Mouse (Mus musculus): ENCODE measurements around the gene Immt. TPM values are rescaled to one million over a fixed set of nuclear protein-coding genes. Genes with fewer than 3 reads are reported as not detected.
A peak's percentile ranks its signal among the peaks of the same experiment; 100 is the strongest.

Immt gene
- polyA plus RNA-seq, 1 experiment from 2014 or later, result 192 TPM

DNA sequence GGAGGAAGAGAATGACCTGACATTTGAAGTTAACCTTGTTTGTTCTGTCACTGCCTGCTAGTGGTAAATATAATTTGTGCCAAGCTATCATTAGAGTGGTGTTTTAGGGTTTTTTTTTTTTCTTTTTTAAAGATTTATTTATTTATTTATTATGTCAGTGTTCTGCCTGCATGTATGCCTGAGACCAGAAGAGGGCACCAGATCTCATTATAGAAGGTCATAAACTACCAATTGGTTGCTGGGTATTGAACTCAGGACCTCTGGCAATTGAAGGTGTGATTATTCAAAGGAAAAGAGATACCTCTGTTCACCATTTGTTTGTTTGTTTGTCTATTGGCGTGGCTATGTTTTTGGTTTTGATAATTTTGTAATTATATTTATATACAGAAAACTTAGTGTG is 37.7 kb downstream of the Immt start:
- no peak overlapping the region for H3K4me3 ChIP-seq (ENCODE audit: low read depth, low read length)
- WGBS, result 88% methylated on average over 1 of the region's 1 CpGs
- ATAC-seq (replicated peaks; ENCODE audit: insufficient number of reproducible peaks, low FRiP score, low TSS enrichment, low read depth) (no peak), DNase-seq (ENCODE audit: low spot score) (peak; percentile 17)
- H3K9ac ChIP-seq (replicated peaks; ENCODE audit: low read length), result no peak overlapping the region
- H3K9me3 ChIP-seq (replicated peaks; ENCODE audit: control insufficient read depth, low read length), result no peaks in the 10 kb centered on the region
- no peaks in the 10 kb centered on the region for H3K4me1 ChIP-seq (ENCODE audit: control insufficient read depth, insufficient read depth, low read length)
- no peak overlapping the region for H3K4me2 ChIP-seq (ENCODE audit: low read depth, low read length)
- no peaks in the 10 kb centered on the region for H3K27me3 ChIP-seq (ENCODE audit: control insufficient read depth, insufficient read depth, low read length)
- H3K36me3 ChIP-seq (replicated peaks; ENCODE audit: control insufficient read depth, insufficient read depth, low read depth, low read length), result peaks cover 4% of the 10 kb centered on the region
- no peak overlapping the region for H3K27ac ChIP-seq (replicated peaks; ENCODE audit: low read depth, low read length)

DNA sequence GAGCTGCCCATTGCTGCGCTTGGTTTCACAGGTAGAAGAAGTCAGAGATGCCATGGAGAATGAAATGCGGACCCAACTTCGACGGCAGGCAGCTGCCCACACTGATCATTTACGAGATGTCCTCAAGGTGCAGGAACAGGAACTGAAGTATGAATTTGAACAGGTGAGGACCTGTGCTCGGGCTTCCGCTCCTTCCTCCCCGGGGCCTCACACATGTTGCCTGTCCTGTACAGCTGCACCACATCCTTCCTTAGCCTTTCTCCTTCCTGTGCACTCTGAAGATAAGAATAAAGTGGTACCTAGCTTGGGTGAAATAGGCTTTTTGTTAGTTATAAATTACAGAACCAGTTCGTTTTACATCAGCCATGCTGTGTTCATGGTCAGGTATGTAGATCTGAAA is 40.3 kb downstream of the Immt start:
- Histone ChIP-seq H3K27me3 (ENCODE audit: control insufficient read depth, insufficient read depth, low read length) (no peaks in the 10 kb centered on the region), H3K4me1 (ENCODE audit: control insufficient read depth, insufficient read depth, low read length) (no peaks in the 10 kb centered on the region), H3K9ac (replicated peaks; ENCODE audit: low read length) (no peak overlapping the region), H3K9me3 (replicated peaks; ENCODE audit: control insufficient read depth, low read length) (no peaks in the 10 kb centered on the region), H3K4me2 (ENCODE audit: low read depth, low read length) (no peak overlapping the region), H3K4me3 (ENCODE audit: low read depth, low read length) (no peak overlapping the region), H3K36me3 (replicated peaks; ENCODE audit: control insufficient read depth, insufficient read depth, low read depth, low read length) (peaks cover 3% of the 10 kb centered on the region), H3K27ac (replicated peaks; ENCODE audit: low read depth, low read length) (no peak overlapping the region)
- DNase-seq (ENCODE audit: low spot score) (no peak), ATAC-seq (replicated peaks; ENCODE audit: insufficient number of reproducible peaks, low FRiP score, low TSS enrichment, low read depth) (no peak)
- 95% methylated on average over 9 of the region's 9 CpGs for WGBS

DNA sequence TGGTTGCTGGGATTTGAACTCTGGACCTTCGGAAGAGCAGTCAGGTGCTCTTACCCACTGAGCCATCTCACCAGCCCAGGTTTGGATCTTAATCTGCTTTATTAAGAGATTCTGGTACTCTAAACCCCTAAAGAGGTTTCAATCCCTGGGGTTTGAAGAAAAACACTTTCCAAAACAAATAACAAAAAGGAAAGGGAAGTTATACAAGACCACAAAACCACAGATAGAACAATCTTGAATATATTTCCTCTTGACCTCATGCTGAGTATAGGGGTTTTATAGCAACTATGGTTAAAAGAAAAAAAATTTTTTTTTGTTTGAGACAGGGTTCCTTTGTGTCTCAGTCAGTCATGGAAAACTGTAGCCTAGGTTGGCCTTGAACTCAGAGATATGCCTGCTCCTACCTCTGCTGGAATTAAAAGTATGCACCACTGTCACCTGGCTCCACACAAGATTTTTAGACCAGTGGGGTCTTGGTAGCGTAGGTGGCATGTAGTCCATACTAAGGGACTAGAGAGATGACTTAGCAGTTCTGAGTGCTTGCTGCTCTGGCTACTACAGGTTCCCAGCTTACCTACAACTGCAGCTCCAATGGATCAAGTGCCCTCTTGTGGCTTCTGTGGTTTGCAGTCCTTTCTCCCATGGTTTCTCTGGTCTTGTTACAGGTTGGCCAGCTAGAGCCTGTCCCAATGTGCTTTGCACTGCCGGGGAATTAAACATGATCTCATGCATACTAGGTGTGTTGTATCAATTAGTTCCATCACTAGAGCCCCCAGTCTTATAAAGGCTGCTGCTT is 47.0 kb downstream of the Immt start:
- DNase-seq (ENCODE audit: low spot score), result no peak
- no peak for ATAC-seq (replicated peaks; ENCODE audit: insufficient number of reproducible peaks, low FRiP score, low TSS enrichment, low read depth)
- Histone ChIP-seq H3K4me2 (ENCODE audit: low read depth, low read length) (no peak overlapping the region), H3K4me1 (ENCODE audit: control insufficient read depth, insufficient read depth, low read length) (no peaks in the 10 kb centered on the region), H3K27me3 (ENCODE audit: control insufficient read depth, insufficient read depth, low read length) (no peaks in the 10 kb centered on the region), H3K9me3 (replicated peaks; ENCODE audit: control insufficient read depth, low read length) (no peaks in the 10 kb centered on the region), H3K9ac (replicated peaks; ENCODE audit: low read length) (no peak overlapping the region), H3K4me3 (ENCODE audit: low read depth, low read length) (no peak overlapping the region), H3K27ac (replicated peaks; ENCODE audit: low read depth, low read length) (no peak overlapping the region), H3K36me3 (replicated peaks; ENCODE audit: control insufficient read depth, insufficient read depth, low read depth, low read length) (peaks cover 16% of the 10 kb centered on the region)
- 88% methylated on average over 3 of the region's 3 CpGs for WGBS

DNA sequence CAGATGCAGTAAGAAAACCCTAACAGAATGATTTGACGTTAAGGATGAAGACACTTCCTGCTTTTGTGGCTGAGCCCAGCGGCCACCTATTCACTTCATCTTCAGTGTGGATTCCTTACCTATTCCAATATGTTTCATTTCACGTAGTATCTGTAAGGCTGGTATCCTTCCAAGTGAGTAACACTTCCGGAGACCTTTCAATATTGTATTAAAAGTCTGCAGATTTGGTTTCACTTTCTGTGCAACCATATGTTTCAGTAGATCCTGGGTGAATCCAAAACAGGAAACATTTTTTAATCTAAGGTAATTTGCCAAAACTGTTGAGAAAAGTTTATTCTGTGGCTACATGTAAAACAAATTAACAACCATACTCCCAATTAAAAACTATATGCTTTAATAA is 62.1 kb downstream of the Immt start:
- H3K4me2 ChIP-seq (ENCODE audit: low read depth, low read length), result no peak overlapping the region
- H3K9ac ChIP-seq (replicated peaks; ENCODE audit: low read length), result no peak overlapping the region
- H3K27me3 ChIP-seq (ENCODE audit: control insufficient read depth, insufficient read depth, low read length), result no peaks in the 10 kb centered on the region
- H3K36me3 ChIP-seq (replicated peaks; ENCODE audit: control insufficient read depth, insufficient read depth, low read depth, low read length), result peaks cover 16% of the 10 kb centered on the region
- no peaks in the 10 kb centered on the region for H3K9me3 ChIP-seq (replicated peaks; ENCODE audit: control insufficient read depth, low read length)
- no peak for ATAC-seq (replicated peaks; ENCODE audit: insufficient number of reproducible peaks, low FRiP score, low TSS enrichment, low read depth)
- WGBS, result 90% methylated on average over 4 of the region's 4 CpGs
- no peak for DNase-seq (ENCODE audit: low spot score)
- no peak overlapping the region for H3K4me3 ChIP-seq (ENCODE audit: low read depth, low read length)
- H3K27ac ChIP-seq (replicated peaks; ENCODE audit: low read depth, low read length), result no peak overlapping the region
- no peaks in the 10 kb centered on the region for H3K4me1 ChIP-seq (ENCODE audit: control insufficient read depth, insufficient read depth, low read length)

DNA sequence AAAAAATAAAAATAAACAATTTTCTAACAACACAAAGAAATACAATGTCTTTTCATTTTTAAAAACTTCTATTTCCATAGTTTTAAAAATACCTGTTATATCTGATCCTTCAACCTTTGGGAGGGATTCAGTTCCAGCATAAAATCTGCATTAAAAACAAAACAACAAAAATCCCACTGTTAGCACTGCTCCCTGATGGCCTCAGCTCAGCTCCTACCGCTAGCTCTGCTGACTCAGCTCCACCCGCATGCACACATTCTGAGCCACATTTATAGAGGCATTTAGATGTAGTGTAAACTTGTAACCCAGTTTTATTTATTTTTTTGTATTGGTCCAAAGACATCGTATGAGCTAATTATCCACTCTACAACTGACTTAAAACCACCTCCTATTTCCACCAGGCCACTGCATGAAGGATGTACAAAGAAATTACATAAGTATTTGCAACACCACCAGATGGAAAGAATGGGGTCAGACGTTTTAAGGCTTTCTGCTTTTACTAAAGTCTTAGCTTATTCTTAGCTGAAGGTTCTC is 76.6 kb downstream of the Immt start:
- no peak overlapping the region for H3K27ac ChIP-seq (replicated peaks; ENCODE audit: low read depth, low read length)
- no peak for ATAC-seq (replicated peaks; ENCODE audit: insufficient number of reproducible peaks, low FRiP score, low TSS enrichment, low read depth)
- peak overlapping the region; percentile 67 for H3K9ac ChIP-seq (replicated peaks; ENCODE audit: low read length)

DNA sequence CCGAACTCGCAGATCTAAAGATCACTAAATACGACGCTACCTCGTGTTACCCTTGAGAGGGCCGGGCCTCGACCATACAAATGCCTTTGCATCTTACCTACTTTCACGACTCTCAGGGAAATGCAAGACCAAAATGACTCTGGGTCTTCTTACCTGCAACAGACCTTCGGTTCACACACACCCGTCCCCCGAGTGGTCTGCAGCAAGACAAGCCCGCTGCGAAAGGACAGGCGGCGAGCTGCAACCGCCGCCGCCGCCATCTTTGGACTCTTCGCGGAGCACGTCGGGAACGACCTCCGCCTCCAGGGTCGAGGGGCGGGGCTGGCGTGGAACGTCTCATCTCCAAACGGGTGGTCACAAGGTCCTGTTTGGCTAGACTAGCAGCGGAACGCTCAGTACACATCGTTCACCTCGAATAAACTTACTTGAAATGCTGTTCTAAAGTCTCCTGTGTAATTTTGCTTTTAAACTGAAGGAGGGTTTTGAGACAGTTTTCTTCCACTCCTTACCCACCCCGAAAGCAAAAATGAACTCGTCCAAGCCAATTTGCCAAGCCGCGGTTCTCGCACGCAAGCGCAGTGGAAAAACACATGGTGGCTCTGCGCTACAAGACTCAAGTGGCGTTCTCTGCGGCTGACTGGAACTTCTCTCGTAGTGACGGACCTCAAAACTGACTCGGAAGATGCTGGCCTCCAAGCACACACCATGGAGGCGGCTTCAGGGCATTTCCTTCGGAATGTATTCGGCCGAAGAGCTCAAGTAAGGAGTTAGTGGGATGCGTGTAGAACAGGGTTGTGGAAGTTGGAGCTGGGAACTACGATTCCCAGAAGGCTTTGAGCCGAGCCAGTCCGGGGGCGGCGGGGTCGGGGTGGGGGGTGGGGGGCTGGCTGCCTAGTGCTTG is 77.6 kb downstream of the Immt start, which contains the start of the genes Ptcd3 and Polr1a:
Gene Ptcd3, minus strand, starts transcription at position 270 of the 901 bp plus-strand sequence.
Gene Polr1a, plus strand, starts transcription at position 573 of the 901 bp plus-strand sequence.
- whole genome bisulfite sequencing, result under 1% methylated on average over 58 of the region's 58 CpGs

More for the DNA sequence above, 76.6 kb downstream of the Immt start:
- no peaks in the 10 kb centered on the region for H3K9me3 ChIP-seq (replicated peaks; ENCODE audit: control insufficient read depth, low read length)
- WGBS, result 6% methylated on average over 4 of the region's 4 CpGs
- H3K27me3 ChIP-seq (ENCODE audit: control insufficient read depth, insufficient read depth, low read length), result no peaks in the 10 kb centered on the region
- peaks cover 6% of the 10 kb centered on the region; the same call in 1 of the 2 replicates for H3K36me3 ChIP-seq (replicated peaks; ENCODE audit: control insufficient read depth, insufficient read depth, low read depth, low read length)
- no peaks in the 10 kb centered on the region for H3K4me1 ChIP-seq (ENCODE audit: control insufficient read depth, insufficient read depth, low read length)
- H3K4me3 ChIP-seq (ENCODE audit: low read depth, low read length), result peak overlapping the region; percentile 58
- DNase-seq (ENCODE audit: low spot score), result no peak
- H3K4me2 ChIP-seq (ENCODE audit: low read depth, low read length), result peak overlapping the region; percentile 61

DNA sequence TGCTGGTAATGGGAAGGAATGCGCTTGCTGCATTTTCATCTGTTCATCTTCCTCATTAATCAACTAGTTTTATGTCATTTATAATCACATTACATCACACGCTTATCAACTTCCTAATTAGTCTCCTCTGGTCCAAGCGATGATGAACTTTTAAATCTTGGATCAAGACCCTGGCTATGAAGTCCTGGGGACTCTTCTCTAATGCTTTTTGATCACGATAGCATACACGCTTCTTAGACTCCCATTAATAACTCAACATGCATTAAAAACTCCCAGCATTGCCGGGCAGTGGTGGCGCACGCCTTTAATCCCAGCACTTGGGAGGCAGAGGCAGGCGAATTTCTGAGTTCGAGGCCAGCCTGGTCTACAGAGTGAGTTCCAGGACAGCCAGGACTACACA is 78.3 kb downstream of the Immt start:
- Histone ChIP-seq H3K4me3 (ENCODE audit: low read depth, low read length) (peak overlapping the region; percentile 58), H3K36me3 (replicated peaks; ENCODE audit: control insufficient read depth, insufficient read depth, low read depth, low read length) (no peaks in the 10 kb centered on the region; the same call in 1 of the 2 replicates), H3K9ac (replicated peaks; ENCODE audit: low read length) (peak overlapping the region; percentile 67; the same call in 1 of the 2 replicates), H3K4me1 (ENCODE audit: control insufficient read depth, insufficient read depth, low read length) (no peaks in the 10 kb centered on the region), H3K4me2 (ENCODE audit: low read depth, low read length) (peak overlapping the region; percentile 39), H3K9me3 (replicated peaks; ENCODE audit: control insufficient read depth, low read length) (no peaks in the 10 kb centered on the region), H3K27me3 (ENCODE audit: control insufficient read depth, insufficient read depth, low read length) (no peaks in the 10 kb centered on the region), H3K27ac (replicated peaks; ENCODE audit: low read depth, low read length) (no peak overlapping the region)
- ATAC-seq (replicated peaks; ENCODE audit: insufficient number of reproducible peaks, low FRiP score, low TSS enrichment, low read depth) (no peak), DNase-seq (ENCODE audit: low spot score) (no peak)
- WGBS, result 25% methylated on average over 10 of the region's 10 CpGs

More for the DNA sequence above, 77.6 kb downstream of the Immt start, which contains the start of the genes Ptcd3 and Polr1a:
- H3K27me3 ChIP-seq (ENCODE audit: control insufficient read depth, insufficient read depth, low read length), result no peaks in the 10 kb centered on the region
- H3K4me3 ChIP-seq (ENCODE audit: low read depth, low read length), result peak within 1 kb of the TSS; percentile 58
- no peaks in the 10 kb centered on the region for H3K4me1 ChIP-seq (ENCODE audit: control insufficient read depth, insufficient read depth, low read length)
- H3K36me3 ChIP-seq (replicated peaks; ENCODE audit: control insufficient read depth, insufficient read depth, low read depth, low read length), result peaks cover 4% of the 10 kb centered on the region; the same call in 1 of the 2 replicates
- no peak within 1 kb of the TSS for H3K27ac ChIP-seq (replicated peaks; ENCODE audit: low read depth, low read length)
- DNase-seq (ENCODE audit: low spot score), result peak; percentile 94
- ATAC-seq (replicated peaks; ENCODE audit: insufficient number of reproducible peaks, low FRiP score, low TSS enrichment, low read depth), result peak; percentile 89
- peak within 1 kb of the TSS; percentile 67 for H3K9ac ChIP-seq (replicated peaks; ENCODE audit: low read length)
- no peaks in the 10 kb centered on the region for H3K9me3 ChIP-seq (replicated peaks; ENCODE audit: control insufficient read depth, low read length)
- H3K4me2 ChIP-seq (ENCODE audit: low read depth, low read length), result peak within 1 kb of the TSS; percentile 61

All from embryonic facial prominence, embryonic 11.5 days (tissue).